Mouse (Mus musculus) lung, adult 18-20 months (tissue): ENCODE data around the gene Clic4.

ENCODE experiments used
- DNase-seq, 2 experiments: peaks; one replicate each; pipeline ENCODE4 v3.0.0; 2022; ENCODE audit warnings: mixed read lengths in 2 of 2

The Clic4 gene

GRCm38 (mm10) chr4:135256536-135257450 is 15.8 kb downstream of the Clic4 start:
- DNase-seq: no peak

GRCm38 (mm10) chr4:135254770-135255169 is 17.8 kb downstream of the Clic4 start:
- peak; percentile 44 to 64 for DNase-seq

GRCm38 (mm10) chr4:135254321-135254720 is 18.3 kb downstream of the Clic4 start:
- DNase-seq: peak; percentile 80 to 86

- peak in 1 of 2 experiments; percentile 31 for DNase-seq
These were observed 19.2 kb downstream of the Clic4 start for GRCm38 (mm10) chr4:135253239-135254039.

GRCm38 (mm10) chr4:135251801-135252200 is 20.8 kb downstream of the Clic4 start:
- no peak for DNase-seq

- DNase-seq: no peak
These were observed 24.2 kb downstream of the Clic4 start for GRCm38 (mm10) chr4:135248250-135249018.

GRCm38 (mm10) chr4:135246866-135247756 is 25.5 kb downstream of the Clic4 start:
- DNase-seq: no peak

GRCm38 (mm10) chr4:135246444-135246843 is 26.2 kb downstream of the Clic4 start:
- no peak for DNase-seq

GRCm38 (mm10) chr4:135245841-135246240 is 26.8 kb downstream of the Clic4 start:
- DNase-seq: no peak

- DNase-seq: peak; percentile 36 to 56
These were observed 28.3 kb downstream of the Clic4 start for GRCm38 (mm10) chr4:135244335-135244734.

- peak; percentile 49 to 66 for DNase-seq
These were observed 29.6 kb downstream of the Clic4 start for GRCm38 (mm10) chr4:135242913-135243541.

GRCm38 (mm10) chr4:135242383-135242782 is 30.2 kb downstream of the Clic4 start:
- no peak for DNase-seq

- peak; percentile 27 to 29 for DNase-seq
These were observed 30.9 kb downstream of the Clic4 start for GRCm38 (mm10) chr4:135241669-135242068.

- no peak for DNase-seq
These were observed 31.5 kb downstream of the Clic4 start for GRCm38 (mm10) chr4:135241106-135241505.

- no peak for DNase-seq
These were observed 32.3 kb downstream of the Clic4 start for GRCm38 (mm10) chr4:135240329-135240728.

- DNase-seq: no peak
These were observed 33.7 kb downstream of the Clic4 start for GRCm38 (mm10) chr4:135238706-135239510.

- no peak for DNase-seq
These were observed 36.0 kb downstream of the Clic4 start for GRCm38 (mm10) chr4:135236658-135237057.

- peak; percentile 28 to 39 for DNase-seq
These were observed 37.1 kb downstream of the Clic4 start for GRCm38 (mm10) chr4:135235546-135235945.

- no peak for DNase-seq
These were observed 40.1 kb downstream of the Clic4 start for GRCm38 (mm10) chr4:135232563-135232962.

GRCm38 (mm10) chr4:135231543-135231942 is 41.1 kb downstream of the Clic4 start:
- no peak for DNase-seq
